Mouse (Mus musculus): ENCODE measurements around the gene Smim6. TPM values are rescaled to one million over a fixed set of nuclear protein-coding genes. Genes with fewer than 3 reads are reported as not detected.

Gene Smim6
- polyA plus RNA-seq, 1 experiment from 2014 or later: 57.0 TPM

DNA sequence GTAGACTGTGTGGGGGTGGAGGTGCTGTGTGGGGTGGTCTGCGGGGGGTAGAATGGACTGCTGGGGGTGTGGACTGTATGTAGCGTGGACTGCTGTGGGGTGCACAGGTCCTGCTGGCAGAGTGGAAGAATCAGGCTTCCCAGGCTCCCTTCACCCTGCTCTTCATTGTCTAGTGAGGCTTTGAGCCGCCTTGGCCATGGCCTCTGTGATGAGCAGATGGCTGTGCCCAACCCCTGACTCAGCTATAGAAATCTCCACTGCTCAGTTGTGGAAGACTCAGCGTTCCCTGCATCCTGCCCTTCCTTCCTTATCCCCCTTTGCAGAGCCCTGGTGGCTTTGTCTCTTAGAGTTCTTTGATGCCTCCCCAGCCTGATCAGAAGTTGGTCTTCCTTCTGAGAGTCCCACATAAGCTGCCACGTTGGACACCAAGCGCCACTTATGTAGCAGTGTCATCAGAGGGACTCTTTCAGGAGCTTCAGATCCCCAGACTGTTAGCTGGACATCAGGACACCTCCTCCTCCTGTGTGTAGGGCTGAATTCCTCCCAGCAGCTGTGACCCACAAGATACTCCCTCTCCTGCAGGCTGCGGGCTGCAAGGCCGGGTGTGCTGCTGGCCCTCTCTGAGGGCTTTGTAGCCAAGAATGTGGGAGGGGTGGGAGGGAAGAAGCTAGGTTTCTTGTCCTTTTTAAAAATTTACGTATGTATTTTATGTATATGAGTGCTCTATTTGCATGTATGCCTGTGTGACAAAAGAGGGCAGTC is 51.0 kb downstream of the Smim6 start:
- H3K27ac ChIP-seq (ENCODE audit: low read length): no peak overlapping the region
- WGBS: 96% methylated on average over 9 of the region's 9 CpGs
- no peaks in the 10 kb centered on the region for H3K9me3 ChIP-seq (replicated peaks; ENCODE audit: control insufficient read depth, low read length)
- H3K9ac ChIP-seq (ENCODE audit: low read length): no peak overlapping the region; the same call in 1 of the 2 replicates
- ATAC-seq (ENCODE audit: insufficient read depth, low FRiP score): no peak
- peaks cover 38% of the 10 kb centered on the region for H3K36me3 ChIP-seq (ENCODE audit: control insufficient read depth, insufficient read depth, low read length)
- H3K4me2 ChIP-seq (ENCODE audit: low read depth, low read length): no peak overlapping the region
- no peak overlapping the region for H3K4me3 ChIP-seq (replicated peaks; ENCODE audit: low read length)
- H3K4me1 ChIP-seq (ENCODE audit: control insufficient read depth, insufficient read depth, low read length): peaks cover 4% of the 10 kb centered on the region; the same call in 1 of the 2 replicates
- no peaks in the 10 kb centered on the region for H3K27me3 ChIP-seq (ENCODE audit: control insufficient read depth, insufficient read depth, low read length)

Other genes with a start within 250 kb of the Smim6 start
- gene Grb2, start 203.4 kb upstream of the Smim6 start, polyA plus RNA-seq (2015; fragmentation: Nextera tagmentation; extraction: Ambion mirVana): 59.1 and 79.6 TPM in 2 replicates
- gene Tmem94, start 146.6 kb upstream of the Smim6 start, polyA plus RNA-seq (2015; fragmentation: Nextera tagmentation; extraction: Ambion mirVana): 21.4 and 23.1 TPM in 2 replicates
- 14.9 and 16.8 TPM in 2 replicates for gene Caskin2, start 98.4 kb upstream of the Smim6 start, polyA plus RNA-seq (2015; fragmentation: Nextera tagmentation; extraction: Ambion mirVana)
- 26.4 and 28.1 TPM in 2 replicates for gene Tsen54, start 97.3 kb upstream of the Smim6 start, polyA plus RNA-seq (2015; fragmentation: Nextera tagmentation; extraction: Ambion mirVana)
- 65.6 and 75.3 TPM in 2 replicates for gene Llgl2, start 88.0 kb upstream of the Smim6 start, polyA plus RNA-seq (2015; fragmentation: Nextera tagmentation; extraction: Ambion mirVana)
- 20.8 and 21.1 TPM in 2 replicates for gene Myo15b, start 53.6 kb upstream of the Smim6 start, polyA plus RNA-seq (2015; fragmentation: Nextera tagmentation; extraction: Ambion mirVana)
- 6.5 and 8.5 TPM in 2 replicates for gene Smim5, start 12.1 kb upstream of the Smim6 start, polyA plus RNA-seq (2015; fragmentation: Nextera tagmentation; extraction: Ambion mirVana)
- 32.0 and 35.2 TPM in 2 replicates for gene Sap30bp, start 21.3 kb downstream of the Smim6 start, polyA plus RNA-seq (2015; fragmentation: Nextera tagmentation; extraction: Ambion mirVana)
- gene Recql5, start 21.5 kb downstream of the Smim6 start, polyA plus RNA-seq (2015; fragmentation: Nextera tagmentation; extraction: Ambion mirVana): 19.5 and 19.7 TPM in 2 replicates
- gene Itgb4, start 62.7 kb downstream of the Smim6 start, polyA plus RNA-seq (2015; fragmentation: Nextera tagmentation; extraction: Ambion mirVana): 18.9 and 24.4 TPM in 2 replicates
- 186 and 187 TPM in 2 replicates for gene Galk1, start 100.7 kb downstream of the Smim6 start, polyA plus RNA-seq (2015; fragmentation: Nextera tagmentation; extraction: Ambion mirVana)
- 1,496 and 1,592 TPM in 2 replicates for gene H3f3b, start 115.9 kb downstream of the Smim6 start, polyA plus RNA-seq (2015; fragmentation: Nextera tagmentation; extraction: Ambion mirVana)
- 26.4 and 26.9 TPM in 2 replicates for gene Unk, start 118.3 kb downstream of the Smim6 start, polyA plus RNA-seq (2015; fragmentation: Nextera tagmentation; extraction: Ambion mirVana)
- 8.3 and 9.9 TPM in 2 replicates for gene Unc13d, start 165.9 kb downstream of the Smim6 start, polyA plus RNA-seq (2015; fragmentation: Nextera tagmentation; extraction: Ambion mirVana)
- 81.8 and 98.6 TPM in 2 replicates for gene Wbp2, start 175.0 kb downstream of the Smim6 start, polyA plus RNA-seq (2015; fragmentation: Nextera tagmentation; extraction: Ambion mirVana)
- 22.7 and 23.1 TPM in 2 replicates for gene Trim47, start 215.2 kb downstream of the Smim6 start, polyA plus RNA-seq (2015; fragmentation: Nextera tagmentation; extraction: Ambion mirVana)
- gene Trim65, start 219.1 kb downstream of the Smim6 start, polyA plus RNA-seq (2015; fragmentation: Nextera tagmentation; extraction: Ambion mirVana): 6.2 and 8.0 TPM in 2 replicates
- 83.5 and 87.0 TPM in 2 replicates for gene Mrpl38, start 226.9 kb downstream of the Smim6 start, polyA plus RNA-seq (2015; fragmentation: Nextera tagmentation; extraction: Ambion mirVana)

Measured in stomach, embryonic 16.5 days (tissue).